Mouse (Mus musculus) kidney, embryonic 15.5 days (tissue): Measurements from ENCODE around the gene Bcl7a. TPM values are rescaled to one million over a fixed set of nuclear protein-coding genes. Genes with fewer than 3 reads are reported as not detected.
A peak's percentile ranks its signal among the peaks of the same experiment; 100 is the strongest.

ENCODE experiments used
- ATAC-seq: fragments of 200-750 bp; cut with Nextera tagmentation; replicated peaks from 2 replicates; pipeline ENCODE4 v1.8.0; 2017; ENCODE audit warnings: moderate TSS enrichment; ENCODE audit not compliant: low FRiP score
- H3K27ac ChIP-seq: fragments of 300-500 bp; sonication (generic); 2 replicates; pipeline ENCODE4 v1.5.1; 2015; ENCODE audit warnings: mild to moderate bottlenecking, inconsistent platforms
- H3K27me3 ChIP-seq: fragments of 300-500 bp; sonication (generic); 2 replicates; pipeline ENCODE4 v1.6.1; 2015; ENCODE audit warnings: inconsistent platforms
- H3K36me3 ChIP-seq: fragments of 300-500 bp; sonication (generic); 2 replicates; pipeline ENCODE4 v1.6.1; 2015; ENCODE audit warnings: inconsistent platforms
- H3K4me1 ChIP-seq: fragments of 300-500 bp; sonication (generic); 2 replicates; pipeline ENCODE4 v1.6.1; 2015; ENCODE audit warnings: inconsistent platforms
- H3K4me2 ChIP-seq: fragments of 300-500 bp; sonication (generic); 2 replicates; pipeline ENCODE4 v1.6.1; 2015; ENCODE audit warnings: moderate library complexity, mild to moderate bottlenecking, inconsistent platforms
- H3K4me3 ChIP-seq: fragments of 300-500 bp; sonication (generic); replicated peaks from 2 replicates; pipeline ENCODE4 v1.5.1; 2015; ENCODE audit warnings: mild to moderate bottlenecking, inconsistent platforms
- H3K9ac ChIP-seq: fragments of 300-500 bp; sonication (generic); 2 replicates; pipeline ENCODE4 v1.6.1; 2015; ENCODE audit warnings: mild to moderate bottlenecking, inconsistent platforms
- H3K9me3 ChIP-seq: fragments of 300-500 bp; sonication (generic); replicated peaks from 2 replicates; pipeline ENCODE4 v1.6.1; 2016; ENCODE audit warnings: inconsistent platforms
- WGBS: fragments of 180-500 bp; shearing (Covaris S2); methylation state at CpG from one replicate; pipeline ENCODE4 v1.1.7; 2015; ENCODE audit warnings: mixed read lengths; 5-methylcytosine and 5-hydroxymethylcytosine counted together
- polyA plus RNA-seq: library from polyadenylated mRNA; unstranded; fragments of >200 nt; fragmentation: Nextera tagmentation; extraction: Ambion mirVana; gene quantifications from 2 replicates; pipeline ENCODE4 v1.2.1, GENCODE M21; 2015

Gene Bcl7a
- polyA plus RNA-seq, 1 experiment from 2014 or later = 41.7 TPM

DNA sequence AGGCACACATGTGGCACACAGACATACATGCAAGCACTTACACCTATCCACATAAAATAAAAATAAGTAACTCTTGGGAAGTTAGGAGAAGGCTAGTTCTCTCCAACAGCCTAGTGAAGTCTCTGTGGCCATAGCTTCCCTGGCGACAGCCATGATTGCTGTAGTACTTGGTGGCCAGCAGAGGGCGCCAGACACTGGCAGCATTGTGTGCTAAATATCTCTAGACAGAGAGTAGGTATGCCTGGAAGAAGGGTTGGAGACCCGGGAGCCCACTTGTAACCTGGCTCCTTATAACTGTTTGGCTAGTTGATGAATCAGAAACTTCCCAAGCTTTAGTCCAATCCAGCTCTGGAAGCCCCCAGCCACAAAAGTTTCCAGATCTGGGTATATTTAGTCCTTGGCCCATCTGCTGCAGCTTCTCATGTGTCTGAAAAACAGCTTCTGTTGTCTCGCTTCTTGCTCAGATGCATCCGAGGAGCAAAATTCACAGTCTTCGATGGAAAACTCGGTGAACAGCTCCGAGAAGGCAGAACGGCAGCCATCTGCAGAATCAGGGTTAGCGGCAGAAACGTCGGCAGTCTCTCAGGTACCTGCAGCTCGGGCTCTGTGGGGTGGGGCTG, 25.3 kb downstream of the Bcl7a start:
- H3K27me3 ChIP-seq = no peaks in the 10 kb centered on the region
- H3K36me3 ChIP-seq = peaks cover 98% of the 10 kb centered on the region
- H3K9me3 ChIP-seq = no peaks in the 10 kb centered on the region
- H3K4me1 ChIP-seq = peaks cover 9% of the 10 kb centered on the region
- H3K4me2 ChIP-seq = no peak overlapping the region
- no peak overlapping the region for H3K4me3 ChIP-seq
- 80% methylated on average over 13 of the region's 13 CpGs for WGBS
- no peak overlapping the region for H3K9ac ChIP-seq
- ATAC-seq = no peak
- no peak overlapping the region for H3K27ac ChIP-seq

GRCm38 (mm10) chr5:123370049-123370448, 26.4 kb downstream of the Bcl7a start:
- Histone ChIP-seq H3K4me3 (no peak overlapping the region), H3K4me2 (no peak overlapping the region), H3K36me3 (peaks cover 93% of the 10 kb centered on the region), H3K9me3 (no peaks in the 10 kb centered on the region), H3K27me3 (no peaks in the 10 kb centered on the region), H3K4me1 (no peaks in the 10 kb centered on the region), H3K9ac (no peak overlapping the region), H3K27ac (no peak overlapping the region)
- WGBS = 86% methylated on average over 5 of the region's 5 CpGs
- no peak for ATAC-seq

DNA sequence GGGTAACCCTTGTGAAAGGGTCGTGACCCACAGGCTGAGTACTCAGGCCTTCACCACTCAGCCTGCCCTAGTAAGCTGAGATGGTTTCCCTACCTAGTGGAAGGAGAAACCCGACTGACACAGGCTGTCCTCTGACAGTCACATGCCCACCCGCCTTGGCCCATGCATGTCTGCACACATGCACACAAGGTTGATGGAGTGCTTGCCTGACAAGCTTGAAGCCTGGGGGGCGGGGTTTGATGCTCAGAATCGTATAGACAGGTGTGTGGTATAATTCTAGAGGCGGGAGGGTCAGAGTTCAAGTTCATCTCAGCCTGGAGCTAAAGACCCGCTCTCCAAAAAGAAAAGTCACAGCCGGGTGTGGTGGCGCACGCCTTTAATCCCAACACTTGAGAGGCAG, 31.6 kb downstream of the Bcl7a start:
- H3K4me3 ChIP-seq = no peak overlapping the region
- no peak overlapping the region for H3K9ac ChIP-seq
- H3K36me3 ChIP-seq = peaks cover 46% of the 10 kb centered on the region
- WGBS = 88% methylated on average over 10 of the region's 10 CpGs
- no peak for ATAC-seq
- H3K4me2 ChIP-seq = no peak overlapping the region
- no peaks in the 10 kb centered on the region for H3K9me3 ChIP-seq
- peaks cover 34% of the 10 kb centered on the region for H3K4me1 ChIP-seq
- no peak overlapping the region for H3K27ac ChIP-seq
- H3K27me3 ChIP-seq = no peaks in the 10 kb centered on the region

DNA sequence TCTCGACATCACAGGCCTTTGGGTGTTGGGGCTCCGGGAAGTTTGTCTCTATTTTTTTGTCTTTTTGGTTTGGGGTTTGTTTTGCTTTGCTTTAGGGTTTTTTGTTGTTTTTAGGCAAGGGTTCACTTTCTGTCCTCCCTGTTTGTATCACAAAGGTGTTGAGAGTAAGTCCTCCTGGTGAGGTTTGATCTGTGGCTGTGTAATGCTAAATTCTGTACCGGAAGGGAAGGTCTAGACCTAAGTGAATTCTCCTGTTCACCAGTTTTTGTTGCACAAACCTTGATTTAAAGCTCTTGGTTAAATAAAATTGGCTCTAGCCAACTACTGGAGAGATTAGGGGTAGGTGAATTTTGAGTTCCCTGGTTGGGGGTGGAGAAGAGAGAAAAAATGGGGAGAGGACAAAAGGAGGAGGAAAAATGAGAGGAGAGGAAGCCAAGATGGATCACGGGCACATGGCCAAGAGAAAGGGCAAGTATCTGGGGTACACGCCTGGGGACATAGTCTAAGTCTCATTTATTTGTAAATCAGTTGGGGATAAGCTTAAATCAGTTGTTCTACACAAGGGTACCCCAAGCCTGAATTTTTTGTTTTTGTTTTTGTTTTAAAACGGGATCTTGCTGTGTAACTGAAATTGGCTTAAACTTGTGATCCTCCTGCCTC, 32.3 kb downstream of the Bcl7a start:
- no peak overlapping the region for H3K4me3 ChIP-seq
- WGBS = 90% methylated on average over 6 of the region's 6 CpGs
- no peak overlapping the region for H3K9ac ChIP-seq
- H3K4me2 ChIP-seq = no peak overlapping the region
- no peaks in the 10 kb centered on the region for H3K27me3 ChIP-seq
- no peak for ATAC-seq
- H3K9me3 ChIP-seq = no peaks in the 10 kb centered on the region
- H3K4me1 ChIP-seq = peaks cover 34% of the 10 kb centered on the region
- H3K36me3 ChIP-seq = peaks cover 40% of the 10 kb centered on the region
- H3K27ac ChIP-seq = 0 out of 2 replicates have a peak overlapping the region, but pooled peaks have one; percentile 23

GRCm38 (mm10) chr5:123376569-123376968, 32.9 kb downstream of the Bcl7a start:
- Histone ChIP-seq H3K4me1 (peaks cover 38% of the 10 kb centered on the region), H3K9me3 (no peaks in the 10 kb centered on the region), H3K4me2 (0 out of 2 replicates have a peak overlapping the region, but pooled peaks have one; percentile 8), H3K36me3 (peaks cover 33% of the 10 kb centered on the region), H3K4me3 (no peak overlapping the region), H3K9ac (no peak overlapping the region), H3K27me3 (no peaks in the 10 kb centered on the region), H3K27ac (0 out of 2 replicates have a peak overlapping the region, but pooled peaks have one; percentile 23)
- 34% methylated on average over 10 of the region's 10 CpGs for WGBS
- ATAC-seq = 0 out of 2 replicates have a peak, but pooled peaks have one; percentile 14

DNA sequence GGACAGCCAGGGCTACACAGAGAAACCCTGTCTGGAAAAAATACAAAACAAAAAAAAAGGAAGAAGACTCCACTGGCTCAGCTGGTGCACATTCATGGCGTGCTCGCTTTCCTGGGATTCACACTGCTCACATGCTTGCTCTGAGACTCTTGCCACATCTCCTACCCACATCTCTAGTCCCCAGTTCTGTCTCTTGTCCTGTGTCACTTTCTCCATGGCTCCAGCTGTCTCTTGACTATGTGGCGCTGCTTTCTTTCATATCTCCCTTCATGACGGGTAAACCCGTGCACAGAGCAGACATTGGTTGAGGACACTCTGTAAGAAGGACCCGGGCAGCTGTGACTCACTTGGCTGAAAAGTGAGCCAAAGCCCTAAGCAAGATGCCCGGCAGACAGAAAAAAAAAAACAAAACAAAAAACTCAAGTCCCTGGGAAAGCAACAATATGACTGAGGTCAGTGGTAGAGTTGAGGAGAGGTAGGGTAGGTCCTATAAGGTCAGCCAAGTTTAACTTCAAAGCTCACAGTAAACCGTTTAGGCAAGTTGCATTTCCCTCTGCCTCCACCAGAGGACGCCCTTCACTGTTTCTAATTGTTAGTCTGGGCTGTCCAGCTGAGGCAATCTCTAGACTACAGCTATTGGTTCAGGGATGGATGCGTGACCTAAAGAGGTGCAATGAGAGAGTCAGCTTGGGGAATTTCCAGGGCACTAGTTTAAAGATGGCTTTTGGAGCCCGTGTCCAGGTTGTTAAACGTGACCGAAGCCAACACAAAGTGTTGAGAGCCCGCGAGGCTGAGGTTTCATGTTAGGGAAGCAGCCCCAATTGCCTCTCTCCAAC, 33.7 kb downstream of the Bcl7a start:
- 0 out of 2 replicates have a peak overlapping the region, but pooled peaks have one; percentile 38 for H3K27ac ChIP-seq
- no peak overlapping the region for H3K4me3 ChIP-seq
- H3K9me3 ChIP-seq = no peaks in the 10 kb centered on the region
- no peaks in the 10 kb centered on the region for H3K27me3 ChIP-seq
- 65% methylated on average over 15 of the region's 15 CpGs for WGBS
- peaks cover 44% of the 10 kb centered on the region for H3K4me1 ChIP-seq
- peaks cover 25% of the 10 kb centered on the region for H3K36me3 ChIP-seq
- H3K9ac ChIP-seq = no peak overlapping the region
- no peak for ATAC-seq
- H3K4me2 ChIP-seq = no peak overlapping the region

DNA sequence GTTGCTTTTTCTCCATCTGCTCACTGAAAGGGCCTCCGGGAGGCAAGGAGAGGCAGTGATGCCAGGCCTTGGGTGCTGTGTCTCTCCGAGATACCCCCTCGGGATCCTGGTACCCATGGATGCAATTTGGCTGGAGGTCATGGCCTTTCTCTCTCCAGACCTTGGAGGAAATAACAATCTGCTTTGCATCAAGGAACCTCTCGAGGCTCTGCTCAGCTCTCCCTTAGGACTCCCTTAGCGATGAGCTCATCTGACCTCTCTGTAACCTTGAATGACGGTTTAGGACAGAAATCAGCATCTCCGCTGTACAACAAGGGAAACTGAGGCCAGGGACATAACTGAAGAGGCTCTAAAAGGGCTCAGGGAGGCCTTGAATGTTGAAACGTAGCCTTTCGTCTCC, 35.1 kb downstream of the Bcl7a start:
- H3K4me2 ChIP-seq = no peak overlapping the region
- peaks cover 44% of the 10 kb centered on the region for H3K4me1 ChIP-seq
- no peak for ATAC-seq
- no peaks in the 10 kb centered on the region for H3K27me3 ChIP-seq
- H3K36me3 ChIP-seq = peaks cover 12% of the 10 kb centered on the region
- H3K27ac ChIP-seq = peak overlapping the region; percentile 81
- no peaks in the 10 kb centered on the region for H3K9me3 ChIP-seq
- H3K9ac ChIP-seq = no peak overlapping the region
- no peak overlapping the region for H3K4me3 ChIP-seq
- 50% methylated on average over 9 of the region's 9 CpGs for WGBS

- H3K4me3 ChIP-seq = no peak overlapping the region
- H3K4me1 ChIP-seq = peaks cover 44% of the 10 kb centered on the region
- no peak overlapping the region for H3K4me2 ChIP-seq
- peak overlapping the region; percentile 81 for H3K27ac ChIP-seq
- H3K36me3 ChIP-seq = peaks cover 5% of the 10 kb centered on the region; the same call in 1 of the 2 replicates
- 22% methylated on average over 5 of the region's 5 CpGs for WGBS
- no peak overlapping the region for H3K9ac ChIP-seq
- H3K9me3 ChIP-seq = no peaks in the 10 kb centered on the region
- 0 out of 2 replicates have a peak, but pooled peaks have one; percentile 13 for ATAC-seq
- no peaks in the 10 kb centered on the region for H3K27me3 ChIP-seq
Observed at GRCm38 (mm10) chr5:123379504-123379931, 35.9 kb downstream of the Bcl7a start.

DNA sequence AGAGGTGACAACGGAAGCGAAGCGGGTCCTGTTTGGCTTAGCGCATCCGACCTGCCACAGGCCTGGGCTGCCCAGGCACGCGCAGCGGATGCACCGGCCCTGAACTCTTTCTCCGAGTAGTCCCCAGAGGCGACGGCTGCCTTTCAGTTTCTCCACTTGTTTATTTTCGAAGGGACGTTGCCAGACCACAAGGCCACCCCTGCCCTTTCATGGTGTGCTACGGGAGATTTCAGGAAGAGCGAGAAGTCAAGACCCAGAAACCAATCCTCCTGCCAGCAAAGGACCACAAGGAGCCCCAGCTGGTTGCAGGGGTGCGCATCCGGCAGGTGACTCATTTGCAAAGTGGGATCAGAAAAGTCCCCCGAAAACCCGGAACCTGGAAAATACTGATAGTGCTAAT, 38.3 kb downstream of the Bcl7a start:
- no peaks in the 10 kb centered on the region for H3K27me3 ChIP-seq
- H3K27ac ChIP-seq = no peak overlapping the region
- peak overlapping the region; percentile 32; the same call in 1 of the 2 replicates for H3K4me2 ChIP-seq
- no peak overlapping the region for H3K4me3 ChIP-seq
- WGBS = 24% methylated on average over 20 of the region's 20 CpGs
- peaks cover 40% of the 10 kb centered on the region for H3K4me1 ChIP-seq
- H3K9me3 ChIP-seq = no peaks in the 10 kb centered on the region
- H3K9ac ChIP-seq = no peak overlapping the region
- no peak; the same call in 1 of the 2 replicates for ATAC-seq
- H3K36me3 ChIP-seq = no peaks in the 10 kb centered on the region

DNA sequence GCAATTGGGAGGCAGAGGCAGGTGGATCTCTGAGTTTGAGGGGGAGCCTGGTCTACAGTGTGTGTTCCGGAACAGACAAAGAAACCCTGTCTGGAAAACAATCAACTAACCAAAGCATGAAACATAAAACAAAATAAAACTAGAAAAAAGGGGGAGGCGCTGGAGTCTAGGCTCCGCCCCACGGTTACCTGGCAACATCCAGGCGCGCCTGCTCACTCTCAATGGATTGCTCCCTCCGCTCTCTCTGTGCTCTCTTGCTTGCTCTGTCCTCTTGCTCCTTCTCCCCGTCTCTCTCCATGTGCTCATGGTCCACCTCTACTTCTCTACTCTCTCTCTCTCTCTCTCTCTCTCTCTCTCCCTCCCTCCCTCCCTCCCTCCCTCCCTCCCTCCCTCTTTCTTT, 39.1 kb downstream of the Bcl7a start:
- H3K4me2 ChIP-seq = no peak overlapping the region
- H3K9ac ChIP-seq = no peak overlapping the region
- H3K27ac ChIP-seq = no peak overlapping the region
- no peaks in the 10 kb centered on the region for H3K36me3 ChIP-seq
- ATAC-seq = no peak
- H3K4me3 ChIP-seq = no peak overlapping the region
- H3K27me3 ChIP-seq = no peaks in the 10 kb centered on the region
- 92% methylated on average over 8 of the region's 8 CpGs for WGBS
- H3K4me1 ChIP-seq = peaks cover 33% of the 10 kb centered on the region
- no peaks in the 10 kb centered on the region for H3K9me3 ChIP-seq

- H3K27me3 ChIP-seq = no peaks in the 10 kb centered on the region
Observed at GRCm38 (mm10) chr5:123388452-123388851, 44.8 kb downstream of the Bcl7a start.

More at GRCm38 (mm10) chr5:123388452-123388851, 44.8 kb downstream of the Bcl7a start:
- Histone ChIP-seq H3K9ac (no peak overlapping the region), H3K27ac (no peak overlapping the region), H3K4me3 (no peak overlapping the region), H3K4me1 (peaks cover 21% of the 10 kb centered on the region), H3K4me2 (no peak overlapping the region), H3K36me3 (no peaks in the 10 kb centered on the region), H3K9me3 (no peaks in the 10 kb centered on the region)
- ATAC-seq = no peak
- whole genome bisulfite sequencing = 30% methylated on average over 3 of the region's 3 CpGs
